Mouse (Mus musculus): ENCODE measurements around the gene Naa30. TPM values are rescaled to one million over a fixed set of nuclear protein-coding genes. Genes with fewer than 3 reads are reported as not detected.

Gene Naa30
- polyA plus RNA-seq (2016; fragmentation: Nextera tagmentation; extraction: Ambion mirVana) = 27.4 and 29.0 TPM in 2 replicates

DNA sequence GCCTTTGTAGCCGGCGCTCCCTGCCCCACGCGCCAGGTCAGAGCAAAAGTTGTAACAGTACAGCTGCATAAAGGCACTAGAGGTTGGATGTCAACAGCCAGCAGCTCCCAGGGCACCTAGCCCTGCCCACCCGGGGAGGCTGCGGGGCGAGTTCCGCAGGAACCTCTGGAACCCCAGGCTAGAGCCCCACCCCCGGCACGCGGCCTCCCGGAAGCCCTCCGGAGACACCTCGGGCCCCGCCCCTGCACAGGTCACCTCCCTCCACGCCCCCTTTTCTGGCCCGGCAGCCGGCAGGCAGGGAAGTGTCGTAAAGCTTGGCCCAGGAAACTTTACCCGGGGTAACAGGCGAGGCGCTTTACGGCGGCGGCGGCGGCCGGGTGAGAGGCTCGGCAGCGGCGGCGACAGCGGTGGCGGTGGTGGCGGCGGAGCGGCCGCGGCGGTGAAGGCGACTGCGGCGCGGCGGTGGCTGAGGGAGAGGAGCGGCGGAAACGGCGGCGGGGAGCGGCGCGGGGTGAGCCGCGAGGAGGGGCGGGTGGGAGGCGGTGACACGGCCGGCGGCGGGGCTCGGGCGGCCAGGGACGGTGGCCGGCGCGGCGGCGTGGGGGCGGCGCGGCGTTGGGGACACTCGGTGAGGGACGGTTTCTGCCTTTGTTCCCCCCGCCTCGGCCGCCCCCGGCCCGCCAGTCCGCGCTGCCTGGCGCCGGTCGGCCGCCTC, at the start of gene Naa30:
TSS of gene Naa30 (plus strand) at position 360 of the 715 bp plus-strand sequence.
- under 1% methylated on average over 48 of the region's 86 CpGs for WGBS
- H3K9ac ChIP-seq = peak within 1 kb of the TSS; percentile 98
- no peaks in the 10 kb centered on the region for H3K9me3 ChIP-seq (replicated peaks)
- peak within 1 kb of the TSS; percentile 89 for H3K27ac ChIP-seq
- peak within 1 kb of the TSS; percentile 96 for H3K4me3 ChIP-seq
- no peaks in the 10 kb centered on the region for H3K27me3 ChIP-seq
- H3K4me2 ChIP-seq (replicated peaks) = peak within 1 kb of the TSS; percentile 77
- H3K4me1 ChIP-seq = peaks cover 23% of the 10 kb centered on the region
- H3K36me3 ChIP-seq = no peaks in the 10 kb centered on the region
- peak; percentile 92 for ATAC-seq (ENCODE audit: low FRiP score)

DNA sequence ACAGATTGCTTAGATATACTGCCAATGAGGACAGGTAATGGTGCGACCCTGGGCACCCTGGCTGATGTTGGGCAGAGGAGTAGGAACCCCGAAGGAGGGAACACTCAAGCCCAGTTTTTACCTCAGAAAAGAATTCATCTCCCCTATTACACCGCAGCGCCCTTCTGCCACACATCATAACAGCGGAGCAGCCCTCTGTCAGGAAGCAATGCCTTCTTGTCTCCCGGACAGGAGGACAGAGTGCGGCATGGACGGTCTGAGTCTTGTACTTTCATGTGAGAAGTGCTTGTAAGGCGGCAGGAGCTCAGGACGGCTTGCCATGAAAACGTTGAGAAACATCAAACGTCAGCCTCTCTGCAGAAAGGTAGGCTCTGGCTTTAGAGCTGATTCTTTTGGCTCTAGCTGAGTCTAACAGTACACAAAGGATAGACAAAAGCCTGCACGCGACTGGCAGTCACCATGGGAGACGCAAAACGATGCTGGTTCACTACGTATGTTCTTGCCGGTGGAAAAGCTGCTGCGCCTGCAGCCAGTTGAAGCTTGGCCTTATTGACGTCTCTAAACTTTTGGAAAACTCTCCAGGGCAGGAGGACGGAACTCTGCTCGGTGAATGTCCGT, 44.8 kb upstream of the Naa30 start:
- Histone ChIP-seq H3K4me3 (peak overlapping the region; percentile 9), H3K9ac (peak overlapping the region; percentile 24; the same call in 1 of the 2 replicates), H3K36me3 (no peaks in the 10 kb centered on the region), H3K4me2 (replicated peaks) (peak overlapping the region; percentile 41), H3K9me3 (replicated peaks) (no peaks in the 10 kb centered on the region), H3K27me3 (no peaks in the 10 kb centered on the region), H3K4me1 (peaks cover 13% of the 10 kb centered on the region), H3K27ac (no peak overlapping the region)
- ATAC-seq (ENCODE audit: low FRiP score) = peak; percentile 46; the same call in 1 of the 2 replicates
- 55% methylated on average over 23 of the region's 23 CpGs for WGBS

DNA sequence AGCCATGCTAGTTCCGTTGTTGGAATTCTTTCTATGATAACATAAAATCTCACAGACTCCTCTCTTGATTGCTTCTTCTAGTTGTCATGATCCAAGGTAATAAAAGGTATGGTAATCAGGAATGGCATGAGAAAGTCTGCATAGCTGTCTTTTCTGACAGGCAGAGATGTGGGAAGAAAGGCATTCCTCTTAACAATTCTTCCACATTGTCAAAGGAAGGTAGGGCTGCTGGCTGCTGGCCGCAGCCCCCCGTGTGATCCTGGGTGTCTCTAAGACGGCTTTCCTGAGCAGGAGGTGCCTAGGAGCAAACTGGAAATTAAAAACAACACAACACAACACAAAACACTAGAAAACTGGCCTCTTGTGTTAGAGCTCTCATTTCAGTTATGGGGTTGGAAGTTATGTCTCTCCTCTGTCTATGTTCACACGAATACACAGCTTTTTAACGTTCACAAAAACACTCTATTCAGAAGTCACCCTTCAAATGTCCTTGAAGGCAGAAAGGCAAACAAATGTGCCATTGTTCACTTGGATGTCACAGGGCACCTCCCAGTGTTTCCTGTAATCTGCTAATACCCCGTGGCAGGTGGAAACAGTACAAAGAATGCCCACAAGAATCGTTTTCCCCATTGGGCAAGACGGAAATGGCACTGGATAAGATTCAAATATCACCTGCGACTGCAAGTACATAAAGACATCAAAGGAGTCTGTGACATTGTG, 43.3 kb upstream of the Naa30 start:
- no peak overlapping the region for H3K4me2 ChIP-seq (replicated peaks)
- WGBS = 49% methylated on average over 10 of the region's 10 CpGs
- H3K9me3 ChIP-seq (replicated peaks) = no peaks in the 10 kb centered on the region
- H3K4me3 ChIP-seq = no peak overlapping the region
- no peaks in the 10 kb centered on the region for H3K36me3 ChIP-seq
- no peaks in the 10 kb centered on the region for H3K27me3 ChIP-seq
- H3K9ac ChIP-seq = no peak overlapping the region
- H3K4me1 ChIP-seq = peaks cover 13% of the 10 kb centered on the region
- no peak for ATAC-seq (ENCODE audit: low FRiP score)
- H3K27ac ChIP-seq = no peak overlapping the region

DNA sequence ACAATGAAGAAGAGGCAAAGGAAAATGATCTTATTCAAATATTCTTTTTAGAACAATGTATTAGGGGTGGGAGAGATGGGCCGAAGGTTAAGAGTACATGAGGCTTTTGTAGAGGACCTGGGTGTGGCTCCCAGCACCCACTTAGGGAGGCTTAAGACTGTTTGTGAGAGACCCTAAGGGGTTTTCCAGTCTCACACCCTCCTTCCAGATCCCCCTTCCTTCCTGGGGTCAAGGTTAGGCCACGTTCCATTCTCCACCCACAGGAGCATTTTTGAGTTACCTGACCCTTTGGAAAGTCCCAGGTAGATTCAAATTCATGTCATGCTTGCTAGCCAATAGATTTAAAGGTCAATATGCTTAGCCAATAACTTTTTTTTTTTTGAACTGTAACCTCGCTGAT, 39.6 kb upstream of the Naa30 start:
- ATAC-seq (ENCODE audit: low FRiP score) = no peak
- no peaks in the 10 kb centered on the region for H3K9me3 ChIP-seq (replicated peaks)
- H3K27ac ChIP-seq = no peak overlapping the region
- H3K9ac ChIP-seq = no peak overlapping the region
- H3K27me3 ChIP-seq = no peaks in the 10 kb centered on the region
- H3K4me2 ChIP-seq (replicated peaks) = no peak overlapping the region
- peaks cover 10% of the 10 kb centered on the region for H3K4me1 ChIP-seq
- no peak overlapping the region for H3K4me3 ChIP-seq
- 86% methylated on average over 3 of the region's 3 CpGs for WGBS
- no peaks in the 10 kb centered on the region for H3K36me3 ChIP-seq

DNA sequence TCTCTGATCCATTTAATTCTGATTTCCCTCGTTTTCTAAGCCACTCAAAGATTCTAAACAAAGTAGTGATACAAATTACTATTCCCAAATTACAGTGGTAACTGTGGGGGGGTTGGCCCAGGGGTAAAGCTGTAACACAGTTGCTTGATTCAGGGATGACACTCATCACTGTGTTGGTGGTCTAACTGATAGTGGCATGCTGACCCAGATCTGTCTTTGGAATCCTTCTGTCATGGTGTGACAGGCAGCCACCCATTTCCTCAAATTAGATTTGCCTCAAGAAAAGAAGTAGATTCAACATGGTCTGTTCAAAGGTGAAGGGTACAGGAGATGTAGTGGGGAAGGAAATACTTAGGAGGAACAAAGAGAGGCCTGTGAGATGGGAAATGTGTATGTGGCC, 33.9 kb upstream of the Naa30 start:
- no peak overlapping the region for H3K9ac ChIP-seq
- H3K27ac ChIP-seq = no peak overlapping the region
- ATAC-seq (ENCODE audit: low FRiP score) = no peak
- no peaks in the 10 kb centered on the region; the same call in 1 of the 2 replicates for H3K9me3 ChIP-seq (replicated peaks)
- H3K4me2 ChIP-seq (replicated peaks) = no peak overlapping the region
- no peak overlapping the region for H3K4me3 ChIP-seq
- no peaks in the 10 kb centered on the region for H3K4me1 ChIP-seq
- 71% methylated on average over 1 of the region's 1 CpGs for WGBS
- no peaks in the 10 kb centered on the region for H3K36me3 ChIP-seq
- H3K27me3 ChIP-seq = no peaks in the 10 kb centered on the region

DNA sequence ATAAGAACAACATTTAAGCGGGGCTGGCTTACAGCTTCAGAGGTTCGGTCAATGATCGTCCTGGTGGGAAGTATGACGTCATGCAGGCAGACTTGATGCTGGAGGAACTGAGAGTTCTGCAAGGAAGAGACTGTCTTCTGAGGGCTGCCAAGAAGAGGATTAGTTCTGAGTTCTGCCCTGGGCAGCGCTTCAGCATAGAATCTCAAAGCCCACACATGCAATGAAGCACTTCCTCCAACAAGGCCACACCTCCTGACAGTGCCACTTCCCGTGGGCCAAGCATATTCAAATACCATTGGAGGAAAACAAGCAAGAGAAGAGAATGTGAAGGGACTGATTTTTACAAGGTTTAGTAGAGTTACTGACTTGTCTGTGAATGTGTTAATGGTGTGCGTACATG, 31.3 kb upstream of the Naa30 start:
- H3K4me1 ChIP-seq = no peaks in the 10 kb centered on the region
- no peaks in the 10 kb centered on the region for H3K36me3 ChIP-seq
- ATAC-seq (ENCODE audit: low FRiP score) = no peak
- H3K4me3 ChIP-seq = no peak overlapping the region
- no peak overlapping the region for H3K4me2 ChIP-seq (replicated peaks)
- no peak overlapping the region for H3K27ac ChIP-seq
- 96% methylated on average over 7 of the region's 7 CpGs for WGBS
- no peaks in the 10 kb centered on the region for H3K27me3 ChIP-seq
- H3K9me3 ChIP-seq (replicated peaks) = no peaks in the 10 kb centered on the region; the same call in 1 of the 2 replicates
- no peak overlapping the region for H3K9ac ChIP-seq

DNA sequence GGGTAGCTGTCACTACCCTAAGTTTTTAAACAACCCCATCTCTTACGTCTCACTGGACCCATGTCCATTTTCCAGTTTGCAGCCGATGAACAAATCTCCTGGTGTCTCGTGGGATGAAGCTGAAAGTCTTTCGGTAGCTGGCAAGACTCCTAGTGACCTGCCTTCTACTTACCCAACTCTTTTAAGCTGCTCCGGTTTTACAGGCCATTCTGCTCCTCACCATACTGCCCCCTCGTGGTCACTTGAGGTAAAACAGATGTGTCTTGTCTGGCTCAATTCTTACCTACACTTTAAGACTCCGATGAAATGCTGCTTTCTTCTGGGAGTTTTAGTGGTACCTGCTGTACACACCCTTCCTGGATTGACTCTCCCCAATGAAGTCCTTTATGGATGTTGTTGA, 18.2 kb upstream of the Naa30 start:
- Histone ChIP-seq H3K9me3 (replicated peaks) (no peaks in the 10 kb centered on the region), H3K27ac (no peak overlapping the region), H3K36me3 (no peaks in the 10 kb centered on the region), H3K27me3 (no peaks in the 10 kb centered on the region), H3K4me3 (no peak overlapping the region), H3K4me1 (no peaks in the 10 kb centered on the region), H3K4me2 (replicated peaks) (no peak overlapping the region), H3K9ac (no peak overlapping the region)
- WGBS = 39% methylated on average over 7 of the region's 7 CpGs
- ATAC-seq (ENCODE audit: low FRiP score) = no peak

DNA sequence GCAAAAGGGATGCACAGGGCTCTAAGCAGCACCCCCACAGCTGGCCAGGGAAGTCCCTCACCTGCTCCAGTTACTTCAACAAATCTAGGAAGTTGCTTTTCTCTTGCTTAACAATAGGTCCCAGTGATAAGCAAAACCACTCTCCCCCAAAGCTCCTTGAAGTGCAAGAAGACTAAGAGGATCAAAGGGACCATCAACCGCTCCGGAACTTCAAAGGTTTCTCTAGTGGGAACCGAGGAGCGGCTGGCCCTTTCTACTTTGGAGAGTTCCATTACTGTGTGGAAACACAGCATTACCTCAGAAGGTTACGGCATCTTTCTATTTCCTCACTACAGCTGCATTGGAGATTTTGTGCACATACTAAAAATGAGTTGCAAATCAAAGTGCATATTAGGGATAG, 16.5 kb upstream of the Naa30 start:
- no peak overlapping the region for H3K27ac ChIP-seq
- H3K36me3 ChIP-seq = no peaks in the 10 kb centered on the region
- WGBS = 31% methylated on average over 5 of the region's 5 CpGs
- ATAC-seq (ENCODE audit: low FRiP score) = no peak
- no peaks in the 10 kb centered on the region for H3K9me3 ChIP-seq (replicated peaks)
- H3K27me3 ChIP-seq = no peaks in the 10 kb centered on the region
- H3K4me3 ChIP-seq = no peak overlapping the region
- no peak overlapping the region for H3K4me2 ChIP-seq (replicated peaks)
- no peak overlapping the region for H3K9ac ChIP-seq
- H3K4me1 ChIP-seq = no peaks in the 10 kb centered on the region

DNA sequence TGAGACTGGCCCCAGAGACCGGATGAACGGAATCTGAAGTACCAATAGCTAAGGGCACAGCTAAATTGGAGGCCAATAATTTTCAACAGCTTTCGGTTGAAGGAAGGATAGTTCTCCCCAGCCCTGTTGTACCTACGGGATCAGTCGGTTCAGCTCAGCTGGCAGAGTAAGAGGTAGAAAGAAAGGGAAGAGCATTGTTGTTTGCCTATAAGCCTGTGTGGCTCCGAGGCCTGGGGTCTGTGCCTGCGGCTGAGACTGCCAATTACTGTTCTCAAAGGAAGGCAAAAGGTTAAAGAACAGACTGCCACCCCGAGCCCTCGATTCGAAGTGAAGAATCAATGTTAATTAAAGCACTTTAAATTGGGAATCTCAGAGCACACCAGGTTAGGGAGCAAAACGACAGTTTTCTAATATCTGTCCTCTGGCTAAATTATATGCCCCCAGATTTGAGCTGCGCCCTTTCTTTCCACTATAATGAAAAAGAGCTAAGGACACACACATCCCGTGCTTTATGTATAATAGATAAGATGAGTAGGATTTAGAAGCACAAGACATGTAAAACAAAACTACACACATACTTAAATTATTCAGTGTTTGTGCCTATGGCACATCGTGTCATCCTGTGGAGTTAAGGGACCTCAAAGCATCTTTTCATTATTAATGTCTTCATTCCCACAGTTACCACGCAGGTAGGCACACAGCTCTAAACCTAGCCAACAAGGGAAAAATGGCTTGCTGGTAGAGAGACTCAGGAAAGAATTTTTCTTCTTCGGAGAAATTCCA, 13.7 kb upstream of the Naa30 start:
- H3K27me3 ChIP-seq = no peaks in the 10 kb centered on the region
- no peaks in the 10 kb centered on the region for H3K4me1 ChIP-seq
- H3K27ac ChIP-seq = no peak overlapping the region
- H3K4me3 ChIP-seq = no peak overlapping the region
- WGBS = 74% methylated on average over 16 of the region's 16 CpGs
- H3K9me3 ChIP-seq (replicated peaks) = no peaks in the 10 kb centered on the region
- ATAC-seq (ENCODE audit: low FRiP score) = no peak
- H3K9ac ChIP-seq = no peak overlapping the region
- H3K36me3 ChIP-seq = no peaks in the 10 kb centered on the region
- H3K4me2 ChIP-seq (replicated peaks) = no peak overlapping the region

DNA sequence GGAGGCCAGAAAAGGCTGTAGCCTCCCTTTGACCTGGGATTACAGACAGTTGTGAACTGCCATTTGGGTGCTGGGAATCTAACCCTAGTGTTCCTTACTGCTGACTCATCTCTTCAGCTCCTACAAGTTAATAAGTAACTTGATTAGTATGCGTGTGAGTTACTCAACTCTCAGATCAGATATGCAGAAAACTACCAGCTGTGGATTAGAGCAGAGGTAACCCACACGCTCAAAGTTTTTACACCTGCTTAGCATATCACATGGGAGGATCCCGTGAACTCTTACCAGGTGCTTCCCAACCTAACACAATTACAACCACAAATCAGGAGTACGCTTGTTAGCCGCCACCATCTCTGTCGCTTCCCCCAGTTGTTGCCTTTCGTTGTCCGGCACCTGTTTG, 740 bp upstream of the Naa30 start:
- peak overlapping the region; percentile 96 for H3K4me3 ChIP-seq
- peak; percentile 37 for ATAC-seq (ENCODE audit: low FRiP score)
- H3K9ac ChIP-seq = peak overlapping the region; percentile 98; the same call in 1 of the 2 replicates
- 22% methylated on average over 8 of the region's 8 CpGs for WGBS
- H3K4me2 ChIP-seq (replicated peaks) = peak overlapping the region; percentile 77
- no peaks in the 10 kb centered on the region for H3K27me3 ChIP-seq
- no peak overlapping the region for H3K27ac ChIP-seq
- H3K4me1 ChIP-seq = peaks cover 23% of the 10 kb centered on the region
- H3K36me3 ChIP-seq = no peaks in the 10 kb centered on the region
- H3K9me3 ChIP-seq (replicated peaks) = no peaks in the 10 kb centered on the region

DNA sequence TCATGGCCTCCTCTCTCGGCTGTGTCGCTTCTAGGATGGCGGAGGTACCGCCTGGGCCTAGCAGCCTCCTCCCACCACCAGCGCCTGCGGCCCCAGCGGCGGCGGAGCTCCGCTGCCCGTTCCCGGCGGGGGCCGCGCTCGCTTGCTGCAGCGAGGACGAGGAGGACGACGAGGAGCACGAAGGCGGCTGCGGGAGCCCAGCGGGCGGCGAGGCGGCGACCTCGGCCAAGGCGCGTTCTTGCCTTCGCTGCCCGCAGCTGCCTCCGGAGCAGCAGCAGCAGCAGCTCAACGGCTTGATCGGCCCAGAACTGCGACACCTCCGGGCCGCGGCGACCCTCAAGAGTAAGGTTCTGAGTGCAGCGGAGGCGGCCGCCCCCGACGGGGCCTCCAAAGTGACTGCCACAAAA, 559 bp downstream of the Naa30 start:
- H3K9me3 ChIP-seq (replicated peaks) = no peaks in the 10 kb centered on the region
- peak overlapping the region; percentile 77 for H3K4me2 ChIP-seq (replicated peaks)
- ATAC-seq (ENCODE audit: low FRiP score) = peak; percentile 83
- H3K4me1 ChIP-seq = peaks cover 23% of the 10 kb centered on the region
- under 1% methylated on average over 41 of the region's 46 CpGs for WGBS
- H3K36me3 ChIP-seq = no peaks in the 10 kb centered on the region
- peak overlapping the region; percentile 96 for H3K4me3 ChIP-seq
- peak overlapping the region; percentile 98 for H3K9ac ChIP-seq
- no peaks in the 10 kb centered on the region for H3K27me3 ChIP-seq
- peak overlapping the region; percentile 89 for H3K27ac ChIP-seq
